Mouse (Mus musculus): ENCODE measurements around the gene Fkbp8. TPM values are rescaled to one million over a fixed set of nuclear protein-coding genes. Genes with fewer than 3 reads are reported as not detected.

Gene Fkbp8
- polyA plus RNA-seq, 1 experiment from 2014 or later, result 360 TPM

DNA sequence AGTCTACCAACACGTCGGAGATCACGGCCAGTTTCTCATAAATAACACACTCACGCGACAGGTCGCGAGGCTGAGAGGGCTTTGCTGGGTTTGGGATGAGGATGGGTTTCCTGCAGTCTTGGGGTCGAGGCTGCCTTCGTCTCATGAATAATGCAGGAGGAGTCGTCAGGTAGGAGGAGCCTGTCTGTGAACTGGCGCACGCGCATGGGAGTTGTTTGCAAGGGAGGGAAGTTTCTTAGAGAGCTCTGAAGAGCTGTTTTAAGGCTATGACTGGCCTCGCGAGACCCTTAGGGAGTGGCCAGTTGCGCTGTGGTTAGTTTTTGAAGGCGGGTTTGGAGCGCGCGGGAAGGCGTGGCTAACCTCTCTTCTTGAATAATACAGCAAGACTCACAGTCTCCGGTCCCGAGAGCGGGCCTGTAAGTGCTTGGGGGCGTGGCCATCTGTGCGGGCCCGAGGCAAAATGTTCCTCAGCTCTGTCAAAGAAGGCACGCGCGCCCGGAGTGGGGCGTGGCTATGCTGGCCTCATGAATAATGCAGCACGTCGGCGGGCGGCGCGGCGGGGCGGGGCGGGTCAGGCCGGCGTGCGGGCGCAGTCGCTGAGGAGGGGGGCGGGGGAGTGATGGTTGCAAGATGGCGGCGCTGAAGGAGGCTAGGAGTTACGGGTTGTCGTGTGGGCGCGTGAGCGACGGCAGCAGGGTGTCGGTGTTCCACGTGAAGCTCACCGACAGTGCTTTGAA lies 11.7 kb downstream of the Fkbp8 start, which contains the start of gene Ell:
Gene Ell, plus strand, starts transcription at position 381 of the 737 bp plus-strand sequence.
- Histone ChIP-seq H3K27ac (peak within 1 kb of the TSS; percentile 93), H3K4me3 (peak within 1 kb of the TSS; percentile 74), H3K9me3 (no peaks in the 10 kb centered on the region), H3K4me1 (replicated peaks) (peaks cover 46% of the 10 kb centered on the region), H3K27me3 (ENCODE audit: insufficient read depth, poor library complexity, severe bottlenecking) (no peaks in the 10 kb centered on the region), H3K36me3 (peaks cover 35% of the 10 kb centered on the region)
- WGBS, result under 1% methylated on average over 58 of the region's 58 CpGs
- DNase-seq (ENCODE audit: low spot score), result peak; percentile 100

- no peaks in the 10 kb centered on the region for H3K27me3 ChIP-seq (ENCODE audit: insufficient read depth, poor library complexity, severe bottlenecking)
- peaks cover 27% of the 10 kb centered on the region for H3K36me3 ChIP-seq
- H3K27ac ChIP-seq, result peak overlapping the region; percentile 93
These were observed 12.5 kb downstream of the Fkbp8 start for GRCm38 (mm10) chr8:70540013-70540506.

DNA sequence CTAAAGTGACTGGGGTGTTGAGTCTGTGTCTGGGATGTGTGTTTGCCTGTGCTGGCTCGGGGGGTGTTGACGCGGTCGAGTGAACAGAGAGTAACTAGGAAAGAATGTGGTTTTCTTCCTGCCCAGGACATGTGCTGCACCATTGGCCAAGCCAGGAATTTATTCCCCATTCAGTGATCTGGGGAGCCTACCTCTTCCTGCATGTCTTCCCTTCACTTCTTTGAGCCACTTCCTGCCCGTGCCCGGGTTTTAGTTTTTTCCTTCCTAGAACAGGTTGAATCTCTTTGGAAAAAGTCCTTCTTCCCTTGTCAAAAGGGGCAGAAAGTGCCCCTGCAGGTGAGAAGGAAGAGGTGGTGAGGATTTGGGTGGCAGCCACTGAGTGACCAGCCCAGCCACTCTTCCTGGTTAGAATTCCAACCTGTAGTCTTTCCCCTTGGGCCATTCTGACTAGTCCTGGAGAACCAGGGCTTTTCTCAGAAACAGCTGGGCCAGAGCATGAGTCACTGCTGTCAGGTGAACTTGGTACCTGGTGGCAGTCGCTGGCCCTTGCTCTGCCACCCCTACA lies 13.1 kb downstream of the Fkbp8 start:
- peak overlapping the region; percentile 93; the same call in 1 of the 2 replicates for H3K27ac ChIP-seq
- peaks cover 21% of the 10 kb centered on the region for H3K36me3 ChIP-seq
- H3K27me3 ChIP-seq (ENCODE audit: insufficient read depth, poor library complexity, severe bottlenecking), result no peaks in the 10 kb centered on the region
- peak overlapping the region; percentile 74 for H3K4me3 ChIP-seq
- peaks cover 48% of the 10 kb centered on the region for H3K4me1 ChIP-seq (replicated peaks)
- no peaks in the 10 kb centered on the region for H3K9me3 ChIP-seq
- WGBS, result 62% methylated on average over 7 of the region's 7 CpGs
- no peak for DNase-seq (ENCODE audit: low spot score)

More at GRCm38 (mm10) chr8:70540013-70540506, 12.5 kb downstream of the Fkbp8 start:
- 17% methylated on average over 4 of the region's 4 CpGs for WGBS
- H3K4me3 ChIP-seq, result peak overlapping the region; percentile 74
- peaks cover 48% of the 10 kb centered on the region for H3K4me1 ChIP-seq (replicated peaks)
- H3K9me3 ChIP-seq, result no peaks in the 10 kb centered on the region
- DNase-seq (ENCODE audit: low spot score), result no peak

- H3K27ac ChIP-seq, result no peak overlapping the region
- no peaks in the 10 kb centered on the region for H3K27me3 ChIP-seq (ENCODE audit: insufficient read depth, poor library complexity, severe bottlenecking)
- no peaks in the 10 kb centered on the region for H3K9me3 ChIP-seq
- 84% methylated on average over 5 of the region's 5 CpGs for WGBS
- peaks cover 16% of the 10 kb centered on the region for H3K36me3 ChIP-seq
- DNase-seq (ENCODE audit: low spot score), result no peak
- peaks cover 48% of the 10 kb centered on the region for H3K4me1 ChIP-seq (replicated peaks)
- peak overlapping the region; percentile 74 for H3K4me3 ChIP-seq
These were observed 13.6 kb downstream of the Fkbp8 start for GRCm38 (mm10) chr8:70541081-70541480.

GRCm38 (mm10) chr8:70544200-70544687 lies 16.7 kb downstream of the Fkbp8 start:
- Histone ChIP-seq H3K27me3 (ENCODE audit: insufficient read depth, poor library complexity, severe bottlenecking) (no peaks in the 10 kb centered on the region), H3K36me3 (peaks cover 5% of the 10 kb centered on the region; the same call in 1 of the 2 replicates), H3K9me3 (no peaks in the 10 kb centered on the region), H3K4me3 (peak overlapping the region; percentile 6; the same call in 1 of the 2 replicates), H3K27ac (0 out of 2 replicates have a peak overlapping the region, but pooled peaks have one; percentile 8), H3K4me1 (replicated peaks) (peaks cover 42% of the 10 kb centered on the region)
- DNase-seq (ENCODE audit: low spot score), result no peak
- 66% methylated on average over 6 of the region's 6 CpGs for WGBS

GRCm38 (mm10) chr8:70546412-70546811 lies 18.9 kb downstream of the Fkbp8 start:
- H3K4me1 ChIP-seq (replicated peaks), result peaks cover 21% of the 10 kb centered on the region
- H3K27ac ChIP-seq, result no peak overlapping the region
- WGBS, result 88% methylated on average over 4 of the region's 4 CpGs
- no peaks in the 10 kb centered on the region for H3K9me3 ChIP-seq
- no peak overlapping the region for H3K4me3 ChIP-seq
- H3K36me3 ChIP-seq, result peaks cover 5% of the 10 kb centered on the region; the same call in 1 of the 2 replicates
- no peak for DNase-seq (ENCODE audit: low spot score)
- H3K27me3 ChIP-seq (ENCODE audit: insufficient read depth, poor library complexity, severe bottlenecking), result no peaks in the 10 kb centered on the region

- 93% methylated on average over 6 of the region's 6 CpGs for WGBS
- no peak for DNase-seq (ENCODE audit: low spot score)
- H3K27ac ChIP-seq, result no peak overlapping the region
- peaks cover 26% of the 10 kb centered on the region for H3K4me1 ChIP-seq (replicated peaks)
- H3K36me3 ChIP-seq, result peaks cover 5% of the 10 kb centered on the region; the same call in 1 of the 2 replicates
- no peaks in the 10 kb centered on the region for H3K27me3 ChIP-seq (ENCODE audit: insufficient read depth, poor library complexity, severe bottlenecking)
- H3K9me3 ChIP-seq, result no peaks in the 10 kb centered on the region
- no peak overlapping the region for H3K4me3 ChIP-seq
These were observed 20.2 kb downstream of the Fkbp8 start for GRCm38 (mm10) chr8:70547762-70548161.

DNA sequence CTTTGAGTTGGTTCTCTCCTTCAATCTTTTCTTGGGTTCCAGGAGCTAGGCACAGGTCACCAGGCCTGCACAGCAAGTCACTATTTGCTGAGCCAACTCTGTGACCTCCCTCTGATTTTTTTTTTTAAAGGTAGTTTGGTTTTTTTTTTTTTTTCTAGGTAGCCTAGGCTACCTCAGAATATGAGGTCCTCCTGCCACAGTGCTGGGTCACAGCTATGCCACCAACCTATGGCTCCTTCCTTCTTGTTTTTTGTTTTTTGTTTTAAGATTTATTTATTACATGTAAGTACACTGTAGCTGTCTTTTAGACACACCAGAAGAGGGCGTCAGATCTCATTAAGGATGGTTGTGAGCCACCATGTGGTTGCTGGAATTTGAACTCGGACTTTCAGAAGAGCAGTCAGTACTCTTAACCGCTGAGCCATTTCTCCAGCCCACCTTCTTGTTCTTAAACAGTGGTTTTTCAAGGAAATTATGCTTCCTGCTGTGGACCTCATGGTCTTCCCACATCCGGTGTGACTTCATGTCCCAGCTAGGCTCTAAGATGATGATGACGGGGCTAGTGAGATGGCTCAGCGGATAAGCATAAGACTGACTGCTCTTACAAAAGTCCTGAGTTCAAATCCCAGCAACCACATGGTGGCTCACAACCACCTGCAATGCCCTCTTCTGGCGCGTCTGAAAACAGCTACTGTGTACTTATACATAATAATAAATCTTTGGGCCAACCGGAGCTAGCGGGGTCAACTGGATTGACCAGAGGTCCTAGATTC lies 22.1 kb downstream of the Fkbp8 start:
- peaks cover 17% of the 10 kb centered on the region for H3K4me1 ChIP-seq (replicated peaks)
- DNase-seq (ENCODE audit: low spot score), result no peak
- H3K4me3 ChIP-seq, result no peak overlapping the region
- no peak overlapping the region for H3K27ac ChIP-seq
- H3K36me3 ChIP-seq, result peaks cover 5% of the 10 kb centered on the region; the same call in 1 of the 2 replicates
- 93% methylated on average over 10 of the region's 10 CpGs for WGBS
- no peaks in the 10 kb centered on the region for H3K27me3 ChIP-seq (ENCODE audit: insufficient read depth, poor library complexity, severe bottlenecking)
- no peaks in the 10 kb centered on the region for H3K9me3 ChIP-seq

DNA sequence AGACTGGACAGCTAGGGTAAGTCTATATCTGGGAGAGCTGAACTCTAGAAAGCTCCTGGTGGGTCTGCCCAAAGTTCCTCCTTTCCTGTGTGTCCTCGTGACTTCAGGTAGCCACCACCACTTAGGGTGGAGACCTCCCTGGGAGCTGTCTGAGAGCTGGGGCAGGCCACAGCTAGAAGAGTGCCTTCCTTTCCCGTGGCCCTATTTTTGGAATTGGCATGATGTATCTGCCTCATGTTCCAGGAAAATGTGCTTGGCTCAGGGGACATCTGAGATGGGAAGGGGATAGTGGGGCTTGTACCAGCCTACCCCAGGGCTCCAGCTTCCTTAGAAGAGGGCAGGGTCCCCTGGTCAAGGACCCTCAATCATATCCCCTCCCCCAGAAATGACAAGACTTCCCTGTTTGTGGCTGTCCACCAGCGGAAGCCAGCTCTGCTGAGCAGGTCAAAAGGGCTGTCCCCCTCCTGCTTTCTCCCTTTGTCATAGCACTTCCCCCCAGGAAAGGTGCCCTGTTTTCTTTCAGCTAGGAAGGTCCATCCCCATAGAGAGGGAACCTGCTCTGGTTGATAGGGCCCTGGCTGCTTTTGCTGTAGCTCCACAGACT lies 24.1 kb downstream of the Fkbp8 start:
- 70% methylated on average over 3 of the region's 3 CpGs for WGBS

DNA sequence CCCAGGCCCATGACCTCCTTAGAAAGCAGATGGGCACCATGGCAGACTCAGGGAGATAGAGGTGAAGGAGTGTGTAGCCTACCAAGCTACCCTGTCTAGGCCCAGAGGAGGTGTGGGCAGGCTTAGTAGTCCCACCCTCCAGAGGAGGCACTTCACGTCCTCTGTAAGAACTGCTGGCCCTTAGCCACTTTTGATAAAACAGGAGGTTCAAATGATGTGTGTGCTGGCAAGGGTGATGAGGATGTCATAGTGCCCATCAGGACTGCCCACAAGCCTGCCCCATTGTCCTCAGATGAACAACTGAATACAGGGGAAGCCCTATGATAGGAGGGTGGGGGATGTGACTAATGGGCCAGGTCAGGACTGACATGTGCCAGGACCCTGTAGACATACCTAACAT lies 25.3 kb downstream of the Fkbp8 start:
- DNase-seq (ENCODE audit: low spot score), result no peak
- H3K4me3 ChIP-seq, result no peak overlapping the region
- H3K36me3 ChIP-seq, result 0 out of 2 replicates have a peak, but pooled peaks cover 3% of the 10 kb centered on the region
- no peak overlapping the region for H3K27ac ChIP-seq
- H3K9me3 ChIP-seq, result no peaks in the 10 kb centered on the region
- H3K27me3 ChIP-seq (ENCODE audit: insufficient read depth, poor library complexity, severe bottlenecking), result no peaks in the 10 kb centered on the region
- 66% methylated on average over 1 of the region's 1 CpGs for WGBS
- H3K4me1 ChIP-seq (replicated peaks), result peaks cover 18% of the 10 kb centered on the region

More for the DNA sequence above, 24.1 kb downstream of the Fkbp8 start:
- peaks cover 20% of the 10 kb centered on the region for H3K4me1 ChIP-seq (replicated peaks)
- H3K9me3 ChIP-seq, result no peaks in the 10 kb centered on the region
- no peak overlapping the region for H3K4me3 ChIP-seq
- no peaks in the 10 kb centered on the region for H3K27me3 ChIP-seq (ENCODE audit: insufficient read depth, poor library complexity, severe bottlenecking)
- 0 out of 2 replicates have a peak, but pooled peaks cover 3% of the 10 kb centered on the region for H3K36me3 ChIP-seq
- H3K27ac ChIP-seq, result 0 out of 2 replicates have a peak overlapping the region, but pooled peaks have one; percentile 40
- no peak for DNase-seq (ENCODE audit: low spot score)

DNA sequence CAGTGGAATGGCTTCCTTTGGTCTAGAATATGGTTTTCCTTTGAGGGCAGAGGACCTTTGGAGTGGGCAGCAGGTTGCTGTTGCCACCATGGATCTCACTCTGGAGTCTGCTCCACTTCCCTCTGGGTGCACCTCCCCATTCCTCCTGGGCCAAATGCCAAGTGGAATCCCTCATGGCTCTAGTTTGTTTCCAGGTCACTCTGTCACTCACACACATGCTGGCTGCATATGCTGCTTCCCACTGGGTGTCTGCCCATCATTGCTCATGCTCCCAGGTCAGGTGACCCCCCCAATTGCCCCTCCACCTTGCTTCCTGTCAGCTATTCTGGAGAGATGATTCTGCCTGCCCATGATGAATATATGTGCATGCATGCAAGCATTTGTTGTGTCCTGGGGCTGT lies 26.2 kb downstream of the Fkbp8 start:
- no peaks in the 10 kb centered on the region for H3K9me3 ChIP-seq
- no peak overlapping the region for H3K27ac ChIP-seq
- no peak for DNase-seq (ENCODE audit: low spot score)
- no peak overlapping the region for H3K4me3 ChIP-seq
- H3K4me1 ChIP-seq (replicated peaks), result peaks cover 23% of the 10 kb centered on the region
- 0 out of 2 replicates have a peak, but pooled peaks cover 3% of the 10 kb centered on the region for H3K36me3 ChIP-seq
- H3K27me3 ChIP-seq (ENCODE audit: insufficient read depth, poor library complexity, severe bottlenecking), result no peaks in the 10 kb centered on the region
